Mouse (Mus musculus): ENCODE data around the gene Ptges.

The Ptges gene

DNA sequence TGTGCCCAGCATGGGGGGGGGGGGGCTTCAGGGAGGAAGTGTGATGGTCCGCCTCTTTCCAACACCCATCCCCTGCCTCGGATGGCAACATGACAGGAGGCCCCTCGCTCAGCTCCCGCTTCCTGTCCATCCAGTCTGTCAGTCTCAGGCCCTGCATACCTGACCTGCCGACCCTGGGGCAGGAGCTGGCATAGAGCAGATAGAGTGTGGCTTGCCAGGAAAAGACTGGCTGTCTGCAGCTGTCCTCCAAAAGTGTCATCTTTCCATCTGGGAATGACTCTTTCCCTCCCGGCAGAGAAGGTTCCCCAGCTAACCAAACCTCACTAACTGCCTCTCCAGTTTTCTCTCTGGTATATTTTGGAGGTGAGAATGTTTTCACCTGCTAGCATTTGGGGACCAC, 79.1 kb downstream of the Ptges start:
- no peak for DNase-seq (ENCODE audit: low read depth, low spot score)

DNA sequence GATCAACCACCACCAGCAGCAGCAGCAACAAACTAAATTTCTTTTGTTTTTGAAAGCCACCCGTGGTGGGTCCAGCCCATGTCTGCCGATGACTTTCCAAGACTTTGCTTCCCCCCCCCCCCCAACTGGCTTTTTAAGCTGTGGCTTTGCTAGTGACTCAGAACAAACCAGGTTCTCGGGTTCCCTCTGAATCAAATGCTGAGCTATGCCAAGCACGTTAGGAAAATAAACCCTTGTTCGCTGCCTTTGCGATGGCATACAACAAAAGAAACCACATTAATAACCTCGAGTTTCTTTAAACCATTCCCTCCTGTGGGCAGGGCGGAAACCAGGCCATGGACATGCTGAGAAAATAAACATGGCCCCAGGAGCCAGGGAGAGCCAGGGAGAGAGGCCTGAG, 81.5 kb downstream of the Ptges start:
- no peak for DNase-seq (ENCODE audit: low read depth, low spot score)

DNA sequence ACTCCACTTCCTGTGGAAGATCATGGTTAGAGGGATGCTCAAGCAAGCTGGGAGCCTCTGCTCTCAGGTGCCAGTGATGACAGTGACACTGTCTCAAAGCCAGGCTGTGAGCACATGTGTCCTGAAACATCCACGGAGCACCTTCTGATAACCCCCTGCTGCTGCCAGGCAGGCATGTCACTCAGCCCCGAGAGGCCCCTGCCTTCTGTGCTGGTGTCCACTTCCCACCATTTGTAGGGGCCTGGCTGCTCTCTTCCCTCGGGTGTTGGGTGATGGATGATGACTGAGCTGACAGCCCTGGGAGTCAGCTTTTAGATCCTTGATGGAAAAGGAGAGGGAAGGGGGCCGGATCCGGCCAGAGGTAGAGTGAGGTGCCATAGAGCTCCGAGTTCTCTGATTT, 82.9 kb downstream of the Ptges start:
- DNase-seq (ENCODE audit: low read depth, low spot score): no peak

DNA sequence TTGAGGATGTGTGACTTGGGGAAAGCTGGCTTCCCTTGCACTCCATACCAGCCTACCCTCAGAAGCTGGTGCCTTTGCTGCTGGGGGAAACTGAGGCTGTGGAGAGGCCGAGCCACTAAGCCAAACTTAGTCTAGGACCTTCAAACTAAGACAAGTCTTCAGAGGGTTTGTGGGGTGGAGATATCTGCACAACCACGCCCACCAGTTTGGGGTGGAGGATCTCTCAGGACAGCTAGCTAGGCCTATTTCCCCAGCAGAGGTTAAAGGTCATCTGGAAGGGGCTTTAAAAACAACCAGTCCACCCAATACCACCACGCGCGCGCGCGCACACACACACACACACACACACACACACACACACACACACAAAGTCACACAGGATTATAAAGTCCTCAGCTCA, 83.4 kb downstream of the Ptges start:
- DNase-seq (ENCODE audit: low read depth, low spot score): no peak

DNA sequence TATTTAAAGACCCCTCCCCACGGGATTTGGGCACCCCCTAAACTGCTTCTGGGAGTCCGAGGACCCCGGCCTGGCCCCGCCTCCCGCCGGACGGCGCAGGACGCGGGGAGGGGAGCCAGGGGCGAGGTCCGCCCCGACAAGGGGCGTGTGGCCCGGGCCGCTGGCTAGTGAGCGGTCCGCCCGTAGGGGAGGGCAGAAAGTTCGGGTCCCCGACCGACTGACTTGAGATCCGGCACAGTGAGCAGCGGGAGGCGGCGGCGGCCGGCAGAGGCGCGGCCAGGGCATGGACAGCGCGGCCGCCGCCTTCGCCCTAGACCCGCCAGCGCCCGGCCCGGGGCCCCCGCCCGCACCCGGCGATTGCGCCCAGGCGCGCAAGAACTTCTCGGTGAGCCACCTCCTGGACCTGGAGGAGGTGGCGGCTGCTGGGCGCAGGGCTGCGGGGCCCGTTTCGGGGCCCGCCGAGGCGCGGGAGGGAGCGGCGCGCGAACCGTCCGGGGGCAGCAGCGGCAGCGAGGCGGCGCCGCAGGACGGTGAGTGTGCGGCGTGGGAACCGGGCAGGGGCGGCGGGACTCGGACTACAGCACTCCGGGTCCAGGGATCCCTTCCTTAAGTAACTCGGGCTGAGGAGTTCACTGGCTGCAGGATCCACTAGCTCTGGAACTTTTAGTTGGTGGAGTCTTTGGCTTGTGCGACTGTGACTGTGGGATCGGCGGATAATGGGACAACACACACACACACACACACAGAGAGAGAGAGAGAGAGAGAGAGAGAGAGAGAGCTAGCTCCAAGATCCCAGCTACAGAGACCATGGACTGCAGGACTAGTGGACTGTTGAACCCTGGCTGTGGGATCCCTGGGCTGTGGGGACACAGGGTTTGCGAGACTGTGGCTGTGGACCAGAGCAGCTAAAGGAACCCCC, 84.3 kb downstream of the Ptges start:
- DNase-seq (ENCODE audit: low read depth, low spot score): no peak

DNA sequence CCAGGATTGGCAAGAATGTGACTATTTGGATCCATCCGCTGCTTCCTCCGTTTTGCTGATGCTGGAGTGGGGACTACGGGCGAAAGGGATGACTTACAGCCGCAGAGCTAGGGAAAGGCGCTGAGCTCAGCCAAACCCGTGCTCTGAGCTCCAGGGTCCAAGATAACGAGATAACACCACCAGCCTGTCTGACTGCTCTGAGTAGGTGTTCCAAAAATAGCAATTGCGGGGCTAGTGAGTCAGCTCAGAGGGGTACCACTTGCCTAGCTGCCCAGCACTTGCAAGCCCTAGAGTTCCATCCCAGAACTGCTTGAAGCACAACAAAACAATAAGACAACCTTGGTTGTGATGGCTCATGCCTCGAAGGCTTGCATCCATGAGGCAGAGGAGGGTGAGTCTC, 87.0 kb downstream of the Ptges start:
- no peak for DNase-seq (ENCODE audit: low read depth, low spot score)

Data from telencephalon, adult 2 months (tissue).